14 mouse cellular contexts compared by ENCODE assay signal in the genomic region with DNA sequence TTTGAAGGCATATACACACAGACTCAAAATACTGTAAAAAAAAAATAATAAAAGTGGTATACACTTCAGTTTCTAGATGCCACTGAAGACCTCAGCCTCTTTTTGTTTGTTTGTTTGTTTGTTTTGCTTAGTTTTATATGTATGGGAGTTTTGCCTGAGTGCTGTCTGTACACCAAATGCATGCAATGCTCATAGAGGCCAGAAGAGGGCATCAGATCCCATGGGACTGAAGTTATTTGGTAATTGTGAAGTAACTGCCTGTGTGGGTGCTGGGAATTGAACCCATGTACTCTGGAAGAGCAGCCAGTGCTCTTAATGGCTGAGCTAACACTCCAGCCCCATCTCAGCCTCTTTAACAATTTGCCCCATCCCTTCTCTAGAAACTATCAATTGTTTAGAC. TPM values are rescaled to one million over a fixed set of nuclear protein-coding genes. Genes with fewer than 3 reads are reported as not detected.
A peak's percentile ranks its signal among the peaks of the same experiment; 100 is the strongest.
DNase-seq lines count a peak whose midpoint lies in the region; ATAC-seq and TF ChIP-seq lines count a peak whose summit lies in the region.
"Had no signal": no experiment of that assay in that cellular context is flagged by ENCODE, and none has a peak within 500 bp of the region (broad histone marks: within the 10 kb centered on the region; RNA-seq: fewer than 3 reads in every experiment).

No protein-coding gene starts in this region.

- no peak for TF ChIP-seq POLR2A in cortical plate, adult 2 months (IDR thresholded peaks at IDR 0.05; ENCODE audit: extremely low read depth, insufficient read depth, low read length)

- H3K36me3 ChIP-seq in kidney, postnatal 0 days (ENCODE audit: insufficient read depth, low read length), result no peaks in the 10 kb centered on the region
- H3K36me3 ChIP-seq in heart, embryonic 12.5 days, result no peaks in the 10 kb centered on the region
- H3K36me3 ChIP-seq: limb, embryonic 13.5 days had no signal

- DNase-seq in kidney, postnatal 0 days (ENCODE audit: low spot score), result no peak
- no peak for DNase-seq in kidney, postnatal 10 days
- DNase-seq in 3T3-L1 (ENCODE audit: low read depth, low spot score), result peak; percentile 52
- DNase-seq in B cell, adult 2 months, result peak; percentile 52 to 53
- DNase-seq: cerebellum, postnatal 25 days; heart, postnatal 10 days; kidney, postnatal 14 days; thymus, adult 2 months had no signal

- H3K27ac ChIP-seq in kidney, postnatal 0 days, result no peak overlapping the region
- no peak overlapping the region for H3K27ac ChIP-seq in cortical plate, adult 2 months (ENCODE audit: insufficient read depth, low read length)
- no peak overlapping the region for H3K27ac ChIP-seq in heart, embryonic 12.5 days (ENCODE audit: poor library complexity, severe bottlenecking)
- H3K27ac ChIP-seq: limb, embryonic 13.5 days had no signal

- H3K4me3 ChIP-seq in kidney, postnatal 0 days (replicated peaks; ENCODE audit: low read depth, low read length), result no peak overlapping the region
- H3K4me3 ChIP-seq in cortical plate, adult 2 months (ENCODE audit: insufficient read depth, low read length), result no peak overlapping the region
- H3K4me3 ChIP-seq in heart, embryonic 12.5 days, result no peak overlapping the region
- H3K4me3 ChIP-seq: limb, embryonic 13.5 days had no signal

- TF ChIP-seq CTCF in kidney, postnatal 0 days (IDR thresholded peaks at IDR 0.05; ENCODE audit: low read depth), result peak; percentile 65
- TF ChIP-seq CTCF in cortical plate, adult 2 months (IDR thresholded peaks at IDR 0.05; ENCODE audit: extremely low read depth, insufficient read depth, low read length), result peak; percentile 34; the same call in 1 of the 2 replicates

- ATAC-seq in kidney, postnatal 0 days (replicated peaks; ENCODE audit: low FRiP score, low read depth), result no peak
- no peak for ATAC-seq in megakaryocyte, adult 5-6 weeks (ENCODE audit: poor library complexity, severe bottlenecking)
- ATAC-seq in heart, embryonic 12.5 days (ENCODE audit: insufficient number of reproducible peaks, low FRiP score), result no peak
- ATAC-seq: activated CD4-positive, CD25-positive, alpha-beta regulatory T cell, adult 4 months; forebrain, embryonic 16.5 days had no signal

- no peak overlapping the region for H3K4me2 ChIP-seq in kidney, postnatal 0 days (ENCODE audit: low read length)
- H3K4me2 ChIP-seq in heart, embryonic 12.5 days, result no peak overlapping the region
- H3K4me2 ChIP-seq: limb, embryonic 13.5 days had no signal

- H3K9ac ChIP-seq in kidney, postnatal 0 days (ENCODE audit: low read depth, low read length), result no peak overlapping the region
- H3K9ac ChIP-seq in heart, embryonic 12.5 days, result no peak overlapping the region
- H3K9ac ChIP-seq: limb, embryonic 13.5 days had no signal

- H3K4me1 ChIP-seq in kidney, postnatal 0 days (replicated peaks; ENCODE audit: insufficient read depth, low read length), result peaks cover 20% of the 10 kb centered on the region
- peaks cover 6% of the 10 kb centered on the region for H3K4me1 ChIP-seq in cortical plate, adult 2 months (ENCODE audit: control insufficient read depth, insufficient read depth, low read length)
- H3K4me1 ChIP-seq in heart, embryonic 12.5 days (replicated peaks), result peaks cover 31% of the 10 kb centered on the region

- H3K27me3 ChIP-seq in kidney, postnatal 0 days (ENCODE audit: insufficient read depth, low read length), result no peaks in the 10 kb centered on the region
- peaks cover 6% of the 10 kb centered on the region; the same call in 1 of the 2 replicates for H3K27me3 ChIP-seq in heart, embryonic 12.5 days (replicated peaks)

- H3K9me3 ChIP-seq in kidney, postnatal 0 days (replicated peaks; ENCODE audit: low read length), result no peaks in the 10 kb centered on the region
- H3K9me3 ChIP-seq in heart, embryonic 12.5 days (replicated peaks), result no peaks in the 10 kb centered on the region
- H3K9me3 ChIP-seq: limb, embryonic 13.5 days had no signal

RNA-seq across cellular contexts. Expression of a gene that starts 2.6 kb away (rescaled TPM):
- 98.9 and 100.0 TPM in 2 replicates for polyA plus RNA-seq in kidney, postnatal 0 days (2015; fragmentation: Nextera tagmentation; extraction: Ambion mirVana)
- 21.3 and 23.5 TPM in 2 replicates for polyA plus RNA-seq in cortical plate, adult 2 months (2012; rRNA removed)
- 0.62 and 1.9 TPM in 2 replicates for total RNA-seq in megakaryocyte, adult 5-6 weeks (2015)
- total RNA-seq in megakaryocyte, adult 5-6 weeks (2017), result 0.26 and 1.3 TPM in 2 replicates
- polyA plus RNA-seq in heart, embryonic 12.5 days (2016; fragmentation: Nextera tagmentation; extraction: Ambion mirVana), result 64.6 and 77.0 TPM in 2 replicates

RNA-seq across cellular contexts. Expression of a gene that starts 13.8 kb away (rescaled TPM):
- 0.05 and 0.08 TPM in 2 replicates for polyA plus RNA-seq in kidney, postnatal 0 days (2015; fragmentation: Nextera tagmentation; extraction: Ambion mirVana)
- polyA plus RNA-seq in cortical plate, adult 2 months (2012; rRNA removed), result 0.04 TPM in 1 of 2 replicates, not detected in the other
- not detected in 2 replicates for total RNA-seq in megakaryocyte, adult 5-6 weeks (2015)
- not detected in 2 replicates for total RNA-seq in megakaryocyte, adult 5-6 weeks (2017)
- polyA plus RNA-seq in heart, embryonic 12.5 days (2016; fragmentation: Nextera tagmentation; extraction: Ambion mirVana), result 0.09 and 0.10 TPM in 2 replicates
- total RNA-seq: heart, postnatal 10 days had no signal
- polyA plus RNA-seq: activated CD4-positive, CD25-positive, alpha-beta regulatory T cell, adult 4 months; forebrain, embryonic 16.5 days; limb, embryonic 13.5 days had no signal

RNA-seq across cellular contexts. Expression of a gene that starts 17.1 kb away (rescaled TPM):
- polyA plus RNA-seq in kidney, postnatal 0 days (2015; fragmentation: Nextera tagmentation; extraction: Ambion mirVana), result 20.3 and 22.7 TPM in 2 replicates
- polyA plus RNA-seq in cortical plate, adult 2 months (2012; rRNA removed), result 49.4 and 50.3 TPM in 2 replicates
- 7.0 and 11.4 TPM in 2 replicates for total RNA-seq in megakaryocyte, adult 5-6 weeks (2015)
- total RNA-seq in megakaryocyte, adult 5-6 weeks (2017), result 11.3 and 21.1 TPM in 2 replicates
- polyA plus RNA-seq in heart, embryonic 12.5 days (2016; fragmentation: Nextera tagmentation; extraction: Ambion mirVana), result 21.8 and 27.2 TPM in 2 replicates

RNA-seq across cellular contexts. Expression of a gene that starts 53.7 kb away (rescaled TPM):
- polyA plus RNA-seq in kidney, postnatal 0 days (2015; fragmentation: Nextera tagmentation; extraction: Ambion mirVana), result 8.7 and 10.9 TPM in 2 replicates
- 19.8 and 21.9 TPM in 2 replicates for polyA plus RNA-seq in cortical plate, adult 2 months (2012; rRNA removed)
- total RNA-seq in megakaryocyte, adult 5-6 weeks (2015), result 4.0 and 4.3 TPM in 2 replicates
- total RNA-seq in megakaryocyte, adult 5-6 weeks (2017), result 4.3 and 5.3 TPM in 2 replicates
- polyA plus RNA-seq in heart, embryonic 12.5 days (2016; fragmentation: Nextera tagmentation; extraction: Ambion mirVana), result 17.3 and 18.0 TPM in 2 replicates

RNA-seq across cellular contexts. Expression of a gene that starts 53.7 kb away (rescaled TPM):
- 9.7 and 10.7 TPM in 2 replicates for polyA plus RNA-seq in kidney, postnatal 0 days (2015; fragmentation: Nextera tagmentation; extraction: Ambion mirVana)
- 21.9 and 22.6 TPM in 2 replicates for polyA plus RNA-seq in cortical plate, adult 2 months (2012; rRNA removed)
- total RNA-seq in megakaryocyte, adult 5-6 weeks (2015), result 6.7 and 8.4 TPM in 2 replicates
- total RNA-seq in megakaryocyte, adult 5-6 weeks (2017), result 8.6 and 13.8 TPM in 2 replicates
- polyA plus RNA-seq in heart, embryonic 12.5 days (2016; fragmentation: Nextera tagmentation; extraction: Ambion mirVana), result 5.6 and 6.5 TPM in 2 replicates

Comparison
In these comparisons a context has a peak if more than half of its experiments do, and no peak if none do; other contexts are left out.
1. DNase-seq: peak in 3T3-L1 (single experiment) and B cell, adult 2 months (2 of 2); none in kidney, postnatal 0 days (single experiment) and kidney, postnatal 10 days (single experiment).